Mouse (Mus musculus): Measurements from ENCODE around the gene Ext2. TPM values are rescaled to one million over a fixed set of nuclear protein-coding genes. Genes with fewer than 3 reads are reported as not detected.

Ext2 gene
- polyA plus RNA-seq, 1 experiment from 2014 or later, result 69.8 TPM

DNA sequence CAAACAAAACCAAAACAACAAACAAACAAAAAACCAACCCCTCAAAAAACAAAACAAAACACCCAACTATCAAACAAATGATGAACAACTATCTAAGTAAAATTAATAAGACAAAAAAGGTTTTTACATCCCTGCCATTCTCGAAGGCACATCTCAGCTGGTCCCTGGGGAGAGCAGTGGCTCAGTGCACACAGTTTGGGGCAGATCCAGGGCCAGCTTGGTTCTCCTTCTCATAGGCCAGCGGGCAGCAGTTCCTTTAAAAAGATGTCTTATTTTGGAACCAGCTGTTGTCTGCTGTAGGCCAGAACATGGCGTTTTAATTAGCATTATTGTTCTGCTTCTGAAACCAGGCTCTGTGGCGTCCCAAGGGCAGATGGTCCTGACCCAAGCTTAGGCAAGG lies 129.3 kb downstream of the Ext2 start:
- ATAC-seq (ENCODE audit: insufficient number of reproducible peaks, low FRiP score, low TSS enrichment, low read depth) (no peak), DNase-seq (ENCODE audit: low spot score) (no peak)
- no peaks in the 10 kb centered on the region; the same call in 1 of the 2 replicates for H3K36me3 ChIP-seq (ENCODE audit: control insufficient read depth, insufficient read depth, low read length)
- no peak overlapping the region for H3K27ac ChIP-seq (replicated peaks; ENCODE audit: low read depth, low read length)
- H3K9me3 ChIP-seq (ENCODE audit: control insufficient read depth, low read length), result no peaks in the 10 kb centered on the region
- WGBS, result 75% methylated on average over 4 of the region's 4 CpGs
- peaks cover 24% of the 10 kb centered on the region for H3K4me1 ChIP-seq (ENCODE audit: control insufficient read depth, insufficient read depth, low read length)
- no peak overlapping the region for H3K4me3 ChIP-seq (ENCODE audit: low read depth, low read length)
- H3K4me2 ChIP-seq (ENCODE audit: low read depth, severe bottlenecking), result no peak overlapping the region
- H3K27me3 ChIP-seq (ENCODE audit: control insufficient read depth, insufficient read depth, low read length), result no peaks in the 10 kb centered on the region
- no peak overlapping the region for H3K9ac ChIP-seq (ENCODE audit: low read length)

DNA sequence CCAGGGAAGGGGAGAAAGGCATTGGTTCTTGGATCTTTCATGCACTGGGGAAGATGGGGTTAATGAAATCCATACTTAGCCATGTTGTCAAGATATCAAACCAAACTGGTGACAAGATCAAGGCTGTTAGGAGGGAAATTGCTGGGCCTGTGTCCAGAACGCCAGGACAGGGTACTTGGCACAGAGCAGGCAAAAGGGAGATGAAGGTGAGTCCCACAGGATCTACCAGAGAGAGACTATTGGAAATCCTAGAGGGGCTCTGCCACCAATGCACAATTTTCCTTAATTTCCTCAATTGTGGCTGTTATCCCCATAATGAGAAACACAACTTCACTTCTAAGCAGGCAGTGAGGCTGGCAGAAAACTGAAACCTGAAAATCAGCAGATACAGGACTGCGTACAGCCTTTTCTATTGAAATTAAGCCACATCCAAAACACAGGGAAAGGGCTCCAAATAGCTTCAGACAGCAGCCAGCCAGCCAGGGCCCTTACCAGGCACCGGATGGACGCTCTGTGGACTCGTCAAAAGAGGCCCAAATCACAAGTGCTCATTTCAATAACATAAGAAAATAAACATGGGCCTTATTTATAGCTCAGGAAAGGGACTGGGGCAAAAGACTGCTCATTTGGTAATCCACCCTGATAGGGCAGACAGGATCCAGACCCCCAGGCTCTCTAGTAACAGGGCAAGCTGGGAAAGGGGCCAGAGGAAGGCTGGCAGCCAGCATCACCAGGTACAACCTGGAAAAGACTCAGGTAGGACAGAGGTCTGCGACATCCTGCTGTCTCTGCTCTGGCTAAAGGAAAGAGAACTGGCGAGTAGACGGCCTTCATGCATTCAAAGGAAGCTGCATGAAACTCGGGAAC lies 132.1 kb downstream of the Ext2 start:
- Histone ChIP-seq H3K4me3 (ENCODE audit: low read depth, low read length) (no peak overlapping the region), H3K36me3 (ENCODE audit: control insufficient read depth, insufficient read depth, low read length) (no peaks in the 10 kb centered on the region), H3K9me3 (ENCODE audit: control insufficient read depth, low read length) (no peaks in the 10 kb centered on the region), H3K9ac (ENCODE audit: low read length) (no peak overlapping the region), H3K27me3 (ENCODE audit: control insufficient read depth, insufficient read depth, low read length) (no peaks in the 10 kb centered on the region), H3K4me2 (ENCODE audit: low read depth, severe bottlenecking) (no peak overlapping the region), H3K4me1 (ENCODE audit: control insufficient read depth, insufficient read depth, low read length) (0 out of 2 replicates have a peak, but pooled peaks cover 10% of the 10 kb centered on the region), H3K27ac (replicated peaks; ENCODE audit: low read depth, low read length) (0 out of 2 replicates have a peak overlapping the region, but pooled peaks have one; percentile 10)
- 59% methylated on average over 9 of the region's 9 CpGs for WGBS
- DNase-seq (ENCODE audit: low spot score) (no peak), ATAC-seq (ENCODE audit: insufficient number of reproducible peaks, low FRiP score, low TSS enrichment, low read depth) (no peak)

DNA sequence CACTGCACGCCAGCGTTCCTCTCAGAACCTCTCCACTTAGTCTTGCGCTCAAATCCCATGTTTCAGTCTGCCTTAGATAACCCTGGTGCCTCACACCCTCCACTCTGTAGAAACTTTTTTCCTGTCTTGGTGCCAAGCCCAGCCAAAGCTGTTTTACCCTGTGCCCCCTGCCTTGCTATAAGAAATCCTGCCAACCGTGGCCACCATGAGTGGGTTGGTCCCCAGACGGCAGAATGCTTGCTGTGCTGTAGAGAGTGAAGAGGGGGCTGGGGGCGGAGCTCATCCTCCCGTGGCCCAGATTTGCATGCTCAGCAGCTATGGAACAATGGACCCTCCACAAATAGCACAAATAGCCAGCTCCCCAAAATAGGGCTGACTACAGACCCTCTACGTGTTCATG lies 138.7 kb downstream of the Ext2 start:
- Histone ChIP-seq H3K27me3 (ENCODE audit: control insufficient read depth, insufficient read depth, low read length) (no peaks in the 10 kb centered on the region), H3K9ac (ENCODE audit: low read length) (no peak overlapping the region), H3K27ac (replicated peaks; ENCODE audit: low read depth, low read length) (no peak overlapping the region), H3K36me3 (ENCODE audit: control insufficient read depth, insufficient read depth, low read length) (no peaks in the 10 kb centered on the region), H3K4me2 (ENCODE audit: low read depth, severe bottlenecking) (no peak overlapping the region), H3K4me1 (ENCODE audit: control insufficient read depth, insufficient read depth, low read length) (no peaks in the 10 kb centered on the region), H3K9me3 (ENCODE audit: control insufficient read depth, low read length) (no peaks in the 10 kb centered on the region), H3K4me3 (ENCODE audit: low read depth, low read length) (no peak overlapping the region)
- 79% methylated on average over 8 of the region's 8 CpGs for WGBS
- no peak for DNase-seq (ENCODE audit: low spot score)
- no peak for ATAC-seq (ENCODE audit: insufficient number of reproducible peaks, low FRiP score, low TSS enrichment, low read depth)

DNA sequence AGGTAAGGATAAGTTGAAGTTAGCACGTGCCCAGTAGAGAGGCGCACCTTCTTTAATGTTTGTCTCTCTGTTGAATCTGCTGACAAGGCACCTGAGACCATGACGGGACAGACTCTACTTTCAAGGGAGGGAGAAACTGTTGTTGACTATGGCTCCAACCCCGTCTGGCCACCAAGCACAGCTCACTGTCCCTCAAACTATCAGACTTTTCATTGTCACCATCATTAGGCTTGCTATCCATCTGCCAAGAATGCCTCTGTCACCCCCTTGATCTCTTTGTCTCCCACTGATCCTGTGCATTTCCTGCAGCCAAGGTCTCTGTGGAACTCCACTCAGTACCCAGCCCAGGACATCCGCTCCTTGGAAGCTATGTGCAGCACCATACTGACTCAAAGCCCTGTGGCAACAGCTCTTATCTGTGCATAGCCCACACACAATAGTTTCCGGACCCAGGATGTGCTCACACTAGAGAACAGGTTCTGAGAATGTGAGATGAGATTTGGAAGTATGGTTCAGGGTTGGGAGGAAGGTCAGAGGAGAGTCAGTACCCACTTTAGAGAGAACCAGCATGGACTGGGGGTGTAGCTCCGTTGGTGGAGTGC lies 139.7 kb downstream of the Ext2 start:
- no peak overlapping the region for H3K27ac ChIP-seq (replicated peaks; ENCODE audit: low read depth, low read length)
- no peak overlapping the region for H3K4me3 ChIP-seq (ENCODE audit: low read depth, low read length)
- 89% methylated on average over 7 of the region's 7 CpGs for WGBS
- no peak for ATAC-seq (ENCODE audit: insufficient number of reproducible peaks, low FRiP score, low TSS enrichment, low read depth)
- H3K9ac ChIP-seq (ENCODE audit: low read length), result no peak overlapping the region
- no peak for DNase-seq (ENCODE audit: low spot score)
- no peak overlapping the region for H3K4me2 ChIP-seq (ENCODE audit: low read depth, severe bottlenecking)
- no peaks in the 10 kb centered on the region for H3K36me3 ChIP-seq (ENCODE audit: control insufficient read depth, insufficient read depth, low read length)
- no peaks in the 10 kb centered on the region for H3K4me1 ChIP-seq (ENCODE audit: control insufficient read depth, insufficient read depth, low read length)
- H3K9me3 ChIP-seq (ENCODE audit: control insufficient read depth, low read length), result no peaks in the 10 kb centered on the region
- no peaks in the 10 kb centered on the region for H3K27me3 ChIP-seq (ENCODE audit: control insufficient read depth, insufficient read depth, low read length)

DNA sequence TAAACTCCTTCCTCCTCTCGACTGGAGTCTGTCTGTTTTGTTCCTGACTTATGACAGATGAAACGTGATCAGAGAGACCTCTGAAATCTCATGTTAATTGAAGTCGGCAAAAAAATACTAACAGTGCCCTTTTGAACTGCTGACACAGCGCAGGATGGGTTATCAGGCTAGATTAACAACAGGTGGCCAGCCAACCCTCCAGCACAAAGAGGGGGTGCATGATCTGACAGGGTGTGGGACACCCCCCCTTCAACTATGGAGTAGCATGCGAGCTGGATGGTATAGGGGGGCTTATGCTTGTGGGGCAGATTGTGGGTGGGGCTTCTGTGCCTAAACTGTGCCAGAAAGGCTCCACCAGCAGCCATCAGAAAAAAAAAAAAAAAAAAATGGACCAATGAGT lies 141.0 kb downstream of the Ext2 start:
- no peak for DNase-seq (ENCODE audit: low spot score)

DNA sequence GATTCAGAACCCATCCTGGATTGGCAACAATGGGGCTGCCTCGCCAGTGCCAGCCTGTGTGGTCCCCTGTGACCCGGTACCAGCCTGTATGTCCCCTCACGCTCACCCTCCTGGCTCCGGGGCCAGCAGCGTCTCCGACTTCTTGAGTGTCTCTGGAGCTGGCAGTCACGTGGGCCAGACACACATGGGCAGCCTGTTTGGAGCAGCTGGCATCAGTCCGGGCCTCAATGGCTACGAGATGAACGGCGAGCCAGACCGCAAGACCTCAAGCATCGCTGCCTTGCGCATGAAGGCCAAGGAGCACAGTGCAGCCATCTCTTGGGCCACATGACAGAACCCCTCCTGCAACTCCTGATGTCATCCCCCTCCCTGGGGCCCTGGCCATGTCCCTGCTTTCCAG lies 145.1 kb downstream of the Ext2 start:
- no peaks in the 10 kb centered on the region for H3K36me3 ChIP-seq (ENCODE audit: control insufficient read depth, insufficient read depth, low read length)
- H3K4me1 ChIP-seq (ENCODE audit: control insufficient read depth, insufficient read depth, low read length), result no peaks in the 10 kb centered on the region

More for the DNA sequence above, 141.0 kb downstream of the Ext2 start:
- no peak for ATAC-seq (ENCODE audit: insufficient number of reproducible peaks, low FRiP score, low TSS enrichment, low read depth)
- WGBS, result 21% methylated on average over 5 of the region's 5 CpGs
- Histone ChIP-seq H3K4me3 (ENCODE audit: low read depth, low read length) (no peak overlapping the region), H3K9me3 (ENCODE audit: control insufficient read depth, low read length) (no peaks in the 10 kb centered on the region), H3K36me3 (ENCODE audit: control insufficient read depth, insufficient read depth, low read length) (no peaks in the 10 kb centered on the region), H3K4me1 (ENCODE audit: control insufficient read depth, insufficient read depth, low read length) (no peaks in the 10 kb centered on the region), H3K4me2 (ENCODE audit: low read depth, severe bottlenecking) (no peak overlapping the region), H3K27me3 (ENCODE audit: control insufficient read depth, insufficient read depth, low read length) (no peaks in the 10 kb centered on the region), H3K27ac (replicated peaks; ENCODE audit: low read depth, low read length) (no peak overlapping the region), H3K9ac (ENCODE audit: low read length) (no peak overlapping the region)

DNA sequence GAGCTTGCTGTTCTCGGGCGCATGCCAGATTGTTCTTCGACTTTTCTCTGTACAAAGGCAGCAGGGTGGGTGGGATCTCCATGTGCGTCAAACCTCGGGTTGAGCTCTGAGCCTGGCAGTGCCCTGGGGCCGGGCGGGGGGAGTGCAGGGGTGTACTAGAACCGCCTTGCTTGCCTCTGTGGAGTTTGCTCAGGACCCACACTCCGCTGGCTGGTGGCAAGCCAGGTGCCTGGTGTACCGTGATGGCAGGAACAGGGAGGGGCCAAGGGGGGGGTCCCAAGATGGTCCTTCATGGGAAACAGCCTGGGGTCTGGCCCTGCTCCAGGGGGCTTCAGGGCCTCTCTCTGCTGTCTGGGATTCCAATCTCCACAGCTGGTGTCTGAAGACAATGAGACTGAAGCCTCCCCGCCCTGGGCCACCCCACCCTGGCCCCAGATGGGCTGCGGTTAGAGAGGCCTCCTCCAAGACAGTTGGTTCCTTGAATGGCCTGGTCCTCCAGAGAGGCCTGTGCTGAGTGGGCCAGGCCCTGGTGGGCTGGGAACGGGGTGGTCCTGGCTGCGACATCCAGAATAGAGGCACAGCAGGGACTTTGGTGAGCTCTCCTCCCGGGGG lies 150.7 kb downstream of the Ext2 start:
- Histone ChIP-seq H3K9me3 (ENCODE audit: control insufficient read depth, low read length) (no peaks in the 10 kb centered on the region), H3K36me3 (ENCODE audit: control insufficient read depth, insufficient read depth, low read length) (peaks cover 2% of the 10 kb centered on the region; the same call in 1 of the 2 replicates), H3K27me3 (ENCODE audit: control insufficient read depth, insufficient read depth, low read length) (no peaks in the 10 kb centered on the region), H3K4me3 (ENCODE audit: low read depth, low read length) (no peak overlapping the region), H3K27ac (replicated peaks; ENCODE audit: low read depth, low read length) (no peak overlapping the region), H3K9ac (ENCODE audit: low read length) (no peak overlapping the region), H3K4me2 (ENCODE audit: low read depth, severe bottlenecking) (no peak overlapping the region), H3K4me1 (ENCODE audit: control insufficient read depth, insufficient read depth, low read length) (peaks cover 4% of the 10 kb centered on the region; the same call in 1 of the 2 replicates)
- ATAC-seq (ENCODE audit: insufficient number of reproducible peaks, low FRiP score, low TSS enrichment, low read depth) (no peak), DNase-seq (ENCODE audit: low spot score) (no peak)
- 82% methylated on average over 15 of the region's 15 CpGs for WGBS

More for the DNA sequence above, 145.1 kb downstream of the Ext2 start:
- ATAC-seq (ENCODE audit: insufficient number of reproducible peaks, low FRiP score, low TSS enrichment, low read depth), result no peak
- H3K27ac ChIP-seq (replicated peaks; ENCODE audit: low read depth, low read length), result no peak overlapping the region
- H3K4me2 ChIP-seq (ENCODE audit: low read depth, severe bottlenecking), result no peak overlapping the region
- no peaks in the 10 kb centered on the region for H3K9me3 ChIP-seq (ENCODE audit: control insufficient read depth, low read length)
- no peak overlapping the region for H3K4me3 ChIP-seq (ENCODE audit: low read depth, low read length)
- H3K9ac ChIP-seq (ENCODE audit: low read length), result no peak overlapping the region
- WGBS, result 92% methylated on average over 14 of the region's 14 CpGs
- no peak for DNase-seq (ENCODE audit: low spot score)
- no peaks in the 10 kb centered on the region for H3K27me3 ChIP-seq (ENCODE audit: control insufficient read depth, insufficient read depth, low read length)

DNA sequence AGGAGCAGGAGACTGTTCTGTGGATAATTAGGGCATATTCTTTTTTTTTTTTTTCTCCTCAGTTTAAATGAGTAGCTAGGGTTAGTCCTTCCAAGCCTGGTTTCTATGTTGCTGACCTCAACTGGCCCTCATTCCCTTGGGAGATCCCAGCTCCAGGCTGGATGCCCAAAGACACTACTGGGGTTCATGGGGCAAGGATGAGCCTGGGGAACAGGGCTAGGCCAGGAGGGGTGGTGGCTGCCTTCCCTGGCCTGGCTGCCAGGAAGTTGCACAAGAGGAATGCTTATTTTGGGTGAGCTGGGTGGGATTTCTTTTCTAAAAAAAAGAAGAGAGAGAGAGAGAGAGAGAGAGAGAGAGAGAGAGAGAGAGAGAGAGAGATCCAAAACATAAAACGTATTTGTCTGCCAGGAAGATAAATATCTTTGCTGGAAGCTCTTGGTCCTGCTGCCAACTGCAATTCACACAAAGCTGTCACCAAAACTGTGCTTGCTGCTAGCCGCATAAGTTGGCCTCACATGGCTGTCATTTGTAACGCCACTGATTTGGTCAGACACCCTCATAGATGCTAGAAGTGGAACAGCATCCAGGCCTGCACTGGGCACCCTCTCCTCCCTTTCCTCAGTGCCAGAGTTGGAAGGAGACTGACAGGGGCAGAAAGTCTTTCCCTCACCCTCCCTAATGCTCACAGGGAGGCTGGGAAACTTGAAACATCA lies 156.1 kb downstream of the Ext2 start:
- Histone ChIP-seq H3K4me3 (ENCODE audit: low read depth, low read length) (no peak overlapping the region), H3K4me2 (ENCODE audit: low read depth, severe bottlenecking) (no peak overlapping the region), H3K9me3 (ENCODE audit: control insufficient read depth, low read length) (no peaks in the 10 kb centered on the region), H3K27ac (replicated peaks; ENCODE audit: low read depth, low read length) (no peak overlapping the region), H3K27me3 (ENCODE audit: control insufficient read depth, insufficient read depth, low read length) (no peaks in the 10 kb centered on the region), H3K9ac (ENCODE audit: low read length) (no peak overlapping the region), H3K4me1 (ENCODE audit: control insufficient read depth, insufficient read depth, low read length) (peaks cover 11% of the 10 kb centered on the region), H3K36me3 (ENCODE audit: control insufficient read depth, insufficient read depth, low read length) (peaks cover 2% of the 10 kb centered on the region; the same call in 1 of the 2 replicates)
- ATAC-seq (ENCODE audit: insufficient number of reproducible peaks, low FRiP score, low TSS enrichment, low read depth), result no peak
- DNase-seq (ENCODE audit: low spot score), result no peak
- WGBS, result 62% methylated on average over 3 of the region's 3 CpGs
